Mouse (Mus musculus): ENCODE measurements around the gene Mrpl51.

GRCm38 (mm10) chr6:125217899-125218298 lies 26.3 kb downstream of the Mrpl51 start:
- TF ChIP-seq CTCF (IDR thresholded peaks at IDR 0.05; ENCODE audit: low read depth) (no peak), EP300 (IDR thresholded peaks at IDR 0.05; ENCODE audit: low read depth) (no peak)
